Mouse (Mus musculus) hindbrain, embryonic 12.5 days (tissue): Measurements from ENCODE around the gene Synm. TPM values are rescaled to one million over a fixed set of nuclear protein-coding genes. Genes with fewer than 3 reads are reported as not detected.

Source experiments
- ATAC-seq: fragments of 200-750 bp; cut with Nextera tagmentation; 2 replicates; pipeline ENCODE4 v1.8.0; 2017; ENCODE audit warnings: moderate TSS enrichment; ENCODE audit not compliant: low FRiP score
- H3K27ac ChIP-seq: fragments of 300-500 bp; sonication (generic); 2 replicates; pipeline ENCODE4 v1.5.1; 2016; ENCODE audit warnings: mild to moderate bottlenecking
- H3K27me3 ChIP-seq: fragments of 300-500 bp; sonication (generic); 2 replicates; pipeline ENCODE4 v1.6.1; 2016; ENCODE audit warnings: mild to moderate bottlenecking
- H3K36me3 ChIP-seq: fragments of 300-500 bp; sonication (generic); 2 replicates; pipeline ENCODE4 v1.6.1; 2016; ENCODE audit warnings: mild to moderate bottlenecking
- H3K4me1 ChIP-seq: fragments of 300-500 bp; sonication (generic); 2 replicates; pipeline ENCODE4 v1.6.1; 2016
- H3K4me2 ChIP-seq: fragments of 300-500 bp; sonication (generic); replicated peaks from 2 replicates; pipeline ENCODE4 v1.6.1; 2016; ENCODE audit warnings: mild to moderate bottlenecking
- H3K4me3 ChIP-seq: fragments of 300-500 bp; sonication (generic); 2 replicates; pipeline ENCODE4 v1.5.1; 2016; ENCODE audit warnings: mild to moderate bottlenecking
- H3K9ac ChIP-seq: fragments of 300-500 bp; sonication (generic); 2 replicates; pipeline ENCODE4 v1.6.1; 2016; ENCODE audit warnings: mild to moderate bottlenecking, moderate library complexity
- H3K9me3 ChIP-seq: fragments of 300-500 bp; sonication (generic); replicated peaks from 2 replicates; pipeline ENCODE4 v1.6.1; 2016; ENCODE audit warnings: mild to moderate bottlenecking
- WGBS: fragments of 180-500 bp; shearing (Covaris S2); methylation state at CpG from one replicate; pipeline ENCODE4 v1.1.7; 2016; 5-methylcytosine and 5-hydroxymethylcytosine counted together
- polyA plus RNA-seq: library from polyadenylated mRNA; unstranded; fragments of >200 nt; fragmentation: Nextera tagmentation; extraction: Ambion mirVana; gene quantifications from 2 replicates; pipeline ENCODE4 v1.2.1, GENCODE M21; 2016

Gene Synm
- polyA plus RNA-seq: 5.9 and 6.8 TPM in 2 replicates

GRCm38 (mm10) chr7:67759629-67759995 lies at the start of gene Synm:
Gene Synm (minus strand): TSS chr7:67759742.
- Histone ChIP-seq H3K27ac (peak within 1 kb of the TSS; percentile 68; the same call in 1 of the 2 replicates), H3K4me1 (peaks cover 11% of the 10 kb centered on the region), H3K27me3 (peaks cover 19% of the 10 kb centered on the region), H3K4me3 (peak within 1 kb of the TSS; percentile 64), H3K36me3 (no peaks in the 10 kb centered on the region), H3K9me3 (no peaks in the 10 kb centered on the region), H3K4me2 (peak within 1 kb of the TSS; percentile 99), H3K9ac (peak within 1 kb of the TSS; percentile 68)
- WGBS: 0% methylated on average over 36 of the region's 37 CpGs
- ATAC-seq: peak; percentile 89

GRCm38 (mm10) chr7:67803857-67804215 lies 44.3 kb upstream of the Synm start:
- H3K9ac ChIP-seq: peak overlapping the region; percentile 38
- peaks cover 10% of the 10 kb centered on the region; the same call in 1 of the 2 replicates for H3K27me3 ChIP-seq
- no peaks in the 10 kb centered on the region for H3K36me3 ChIP-seq
- 12% methylated on average over 11 of the region's 13 CpGs for WGBS
- ATAC-seq: peak; percentile 77
- H3K4me1 ChIP-seq: peaks cover 11% of the 10 kb centered on the region
- peak overlapping the region; percentile 31 for H3K4me3 ChIP-seq
- H3K4me2 ChIP-seq: peak overlapping the region; percentile 54
- H3K9me3 ChIP-seq: no peaks in the 10 kb centered on the region
- no peak overlapping the region for H3K27ac ChIP-seq

- Histone ChIP-seq H3K36me3 (no peaks in the 10 kb centered on the region), H3K27me3 (peaks cover 10% of the 10 kb centered on the region; the same call in 1 of the 2 replicates), H3K4me3 (peak overlapping the region; percentile 31), H3K4me2 (peak overlapping the region; percentile 54), H3K27ac (no peak overlapping the region), H3K9ac (peak overlapping the region; percentile 38; the same call in 1 of the 2 replicates), H3K9me3 (no peaks in the 10 kb centered on the region), H3K4me1 (peaks cover 11% of the 10 kb centered on the region)
- 14% methylated on average over 28 of the region's 28 CpGs for WGBS
- ATAC-seq: peak; percentile 79
These were observed 43.7 kb upstream of the Synm start for GRCm38 (mm10) chr7:67803015-67803856.

GRCm38 (mm10) chr7:67801022-67801421 lies 41.5 kb upstream of the Synm start:
- Histone ChIP-seq H3K36me3 (no peaks in the 10 kb centered on the region), H3K27me3 (peaks cover 10% of the 10 kb centered on the region; the same call in 1 of the 2 replicates), H3K4me2 (no peak overlapping the region), H3K9ac (no peak overlapping the region), H3K4me3 (no peak overlapping the region), H3K4me1 (peaks cover 11% of the 10 kb centered on the region), H3K9me3 (no peaks in the 10 kb centered on the region), H3K27ac (no peak overlapping the region)
- no peak for ATAC-seq
- WGBS: 59% methylated on average over 4 of the region's 4 CpGs

GRCm38 (mm10) chr7:67800547-67800946 lies 41.0 kb upstream of the Synm start:
- peaks cover 11% of the 10 kb centered on the region for H3K4me1 ChIP-seq
- no peak for ATAC-seq

GRCm38 (mm10) chr7:67798476-67798875 lies 38.9 kb upstream of the Synm start:
- whole genome bisulfite sequencing: 86% methylated on average over 4 of the region's 4 CpGs
- no peak for ATAC-seq

More at GRCm38 (mm10) chr7:67800547-67800946, 41.0 kb upstream of the Synm start:
- Histone ChIP-seq H3K27me3 (peaks cover 10% of the 10 kb centered on the region; the same call in 1 of the 2 replicates), H3K9ac (no peak overlapping the region), H3K4me2 (no peak overlapping the region), H3K36me3 (no peaks in the 10 kb centered on the region), H3K9me3 (no peaks in the 10 kb centered on the region), H3K27ac (no peak overlapping the region), H3K4me3 (no peak overlapping the region)
- WGBS: 91% methylated on average over 6 of the region's 6 CpGs

GRCm38 (mm10) chr7:67797065-67797464 lies 37.5 kb upstream of the Synm start:
- no peak for ATAC-seq
- H3K9me3 ChIP-seq: no peaks in the 10 kb centered on the region
- no peaks in the 10 kb centered on the region for H3K27me3 ChIP-seq
- no peaks in the 10 kb centered on the region for H3K36me3 ChIP-seq
- no peak overlapping the region for H3K4me3 ChIP-seq
- 0 out of 2 replicates have a peak, but pooled peaks cover 2% of the 10 kb centered on the region for H3K4me1 ChIP-seq
- no peak overlapping the region for H3K9ac ChIP-seq
- H3K27ac ChIP-seq: no peak overlapping the region
- WGBS: 43% methylated on average over 8 of the region's 8 CpGs
- H3K4me2 ChIP-seq: no peak overlapping the region

More at GRCm38 (mm10) chr7:67798476-67798875, 38.9 kb upstream of the Synm start:
- Histone ChIP-seq H3K27ac (no peak overlapping the region), H3K4me3 (no peak overlapping the region), H3K9ac (no peak overlapping the region), H3K4me2 (no peak overlapping the region), H3K36me3 (no peaks in the 10 kb centered on the region), H3K4me1 (peaks cover 6% of the 10 kb centered on the region), H3K27me3 (peaks cover 10% of the 10 kb centered on the region; the same call in 1 of the 2 replicates), H3K9me3 (no peaks in the 10 kb centered on the region)

GRCm38 (mm10) chr7:67793449-67793848 lies 33.9 kb upstream of the Synm start:
- H3K27me3 ChIP-seq: no peaks in the 10 kb centered on the region

GRCm38 (mm10) chr7:67791256-67791655 lies 31.7 kb upstream of the Synm start:
- ATAC-seq: no peak
- WGBS: 61% methylated on average over 7 of the region's 7 CpGs
- H3K36me3 ChIP-seq: no peaks in the 10 kb centered on the region
- no peaks in the 10 kb centered on the region; the same call in 1 of the 2 replicates for H3K4me1 ChIP-seq
- no peaks in the 10 kb centered on the region for H3K27me3 ChIP-seq
- H3K9ac ChIP-seq: no peak overlapping the region
- no peak overlapping the region for H3K27ac ChIP-seq
- no peak overlapping the region for H3K4me3 ChIP-seq
- no peaks in the 10 kb centered on the region for H3K9me3 ChIP-seq
- no peak overlapping the region for H3K4me2 ChIP-seq

More at GRCm38 (mm10) chr7:67793449-67793848, 33.9 kb upstream of the Synm start:
- no peak for ATAC-seq
- Histone ChIP-seq H3K27ac (no peak overlapping the region), H3K4me1 (no peaks in the 10 kb centered on the region; the same call in 1 of the 2 replicates), H3K4me2 (no peak overlapping the region), H3K4me3 (no peak overlapping the region), H3K36me3 (no peaks in the 10 kb centered on the region), H3K9ac (no peak overlapping the region), H3K9me3 (no peaks in the 10 kb centered on the region)
- WGBS: 70% methylated on average over 7 of the region's 7 CpGs

GRCm38 (mm10) chr7:67788713-67789112 lies 29.2 kb upstream of the Synm start:
- 16% methylated on average over 10 of the region's 10 CpGs for WGBS
- no peaks in the 10 kb centered on the region for H3K9me3 ChIP-seq
- no peaks in the 10 kb centered on the region; the same call in 1 of the 2 replicates for H3K4me1 ChIP-seq
- H3K27ac ChIP-seq: no peak overlapping the region
- H3K9ac ChIP-seq: no peak overlapping the region
- ATAC-seq: 0 out of 2 replicates have a peak, but pooled peaks have one; percentile 63
- no peaks in the 10 kb centered on the region for H3K36me3 ChIP-seq
- no peaks in the 10 kb centered on the region for H3K27me3 ChIP-seq
- H3K4me2 ChIP-seq: no peak overlapping the region
- H3K4me3 ChIP-seq: no peak overlapping the region

- 60% methylated on average over 2 of the region's 2 CpGs for WGBS
- ATAC-seq: no peak
- H3K4me3 ChIP-seq: no peak overlapping the region
These were observed 28.3 kb upstream of the Synm start for GRCm38 (mm10) chr7:67787861-67788260.

GRCm38 (mm10) chr7:67776636-67777305 lies 17.2 kb upstream of the Synm start:
- Histone ChIP-seq H3K36me3 (no peaks in the 10 kb centered on the region), H3K4me3 (no peak overlapping the region), H3K4me2 (no peak overlapping the region), H3K9me3 (no peaks in the 10 kb centered on the region), H3K27me3 (no peaks in the 10 kb centered on the region), H3K4me1 (peaks cover 3% of the 10 kb centered on the region; the same call in 1 of the 2 replicates), H3K27ac (no peak overlapping the region), H3K9ac (no peak overlapping the region)
- 54% methylated on average over 12 of the region's 12 CpGs for WGBS
- no peak for ATAC-seq

More at GRCm38 (mm10) chr7:67787861-67788260, 28.3 kb upstream of the Synm start:
- Histone ChIP-seq H3K27ac (no peak overlapping the region), H3K4me1 (no peaks in the 10 kb centered on the region; the same call in 1 of the 2 replicates), H3K9me3 (no peaks in the 10 kb centered on the region), H3K9ac (no peak overlapping the region), H3K27me3 (no peaks in the 10 kb centered on the region), H3K36me3 (no peaks in the 10 kb centered on the region), H3K4me2 (no peak overlapping the region)
